Mouse (Mus musculus): ENCODE results near the gene 1700016H13Rik. TPM values are rescaled to one million over a fixed set of nuclear protein-coding genes. Genes with fewer than 3 reads are reported as not detected.

Gene 1700016H13Rik
- polyA plus RNA-seq, 1 experiment from 2014 or later, result 0.34 TPM

GRCm38 (mm10) chr5:103620301-103620973 lies 35.4 kb downstream of the 1700016H13Rik start:
- H3K27ac ChIP-seq (ENCODE audit: low read length), result no peak overlapping the region
- no peaks in the 10 kb centered on the region for H3K9me3 ChIP-seq (ENCODE audit: control insufficient read depth, low read length)
- no peaks in the 10 kb centered on the region for H3K36me3 ChIP-seq (ENCODE audit: control insufficient read depth, insufficient read depth)
- WGBS, result 76% methylated on average over 12 of the region's 12 CpGs
- ATAC-seq, result no peak
- H3K9ac ChIP-seq (replicated peaks; ENCODE audit: low read depth, low read length), result no peak overlapping the region
- no peaks in the 10 kb centered on the region for H3K4me1 ChIP-seq (replicated peaks; ENCODE audit: control insufficient read depth, insufficient read depth, low read length)
- no peak overlapping the region for H3K4me2 ChIP-seq (ENCODE audit: low read length)
- no peak overlapping the region for H3K4me3 ChIP-seq (replicated peaks; ENCODE audit: low read length)
- no peaks in the 10 kb centered on the region for H3K27me3 ChIP-seq (replicated peaks; ENCODE audit: control insufficient read depth, insufficient read depth, low read length)

GRCm38 (mm10) chr5:103617191-103617590 lies 38.6 kb downstream of the 1700016H13Rik start:
- Histone ChIP-seq H3K9ac (replicated peaks; ENCODE audit: low read depth, low read length) (no peak overlapping the region), H3K27me3 (replicated peaks; ENCODE audit: control insufficient read depth, insufficient read depth, low read length) (no peaks in the 10 kb centered on the region), H3K4me3 (replicated peaks; ENCODE audit: low read length) (no peak overlapping the region), H3K4me1 (replicated peaks; ENCODE audit: control insufficient read depth, insufficient read depth, low read length) (no peaks in the 10 kb centered on the region), H3K36me3 (ENCODE audit: control insufficient read depth, insufficient read depth) (no peaks in the 10 kb centered on the region), H3K9me3 (ENCODE audit: control insufficient read depth, low read length) (no peaks in the 10 kb centered on the region), H3K27ac (ENCODE audit: low read length) (no peak overlapping the region), H3K4me2 (ENCODE audit: low read length) (no peak overlapping the region)
- ATAC-seq, result no peak
- WGBS, result 59% methylated on average over 9 of the region's 9 CpGs

- Histone ChIP-seq H3K27ac (ENCODE audit: low read length) (no peak overlapping the region), H3K36me3 (ENCODE audit: control insufficient read depth, insufficient read depth) (no peaks in the 10 kb centered on the region), H3K9ac (replicated peaks; ENCODE audit: low read depth, low read length) (no peak overlapping the region), H3K4me3 (replicated peaks; ENCODE audit: low read length) (no peak overlapping the region), H3K4me2 (ENCODE audit: low read length) (no peak overlapping the region), H3K27me3 (replicated peaks; ENCODE audit: control insufficient read depth, insufficient read depth, low read length) (no peaks in the 10 kb centered on the region), H3K9me3 (ENCODE audit: control insufficient read depth, low read length) (no peaks in the 10 kb centered on the region), H3K4me1 (replicated peaks; ENCODE audit: control insufficient read depth, insufficient read depth, low read length) (no peaks in the 10 kb centered on the region)
- no peak for ATAC-seq
- WGBS, result 95% methylated on average over 7 of the region's 7 CpGs
These were observed 41.5 kb downstream of the 1700016H13Rik start for GRCm38 (mm10) chr5:103614356-103614755.

GRCm38 (mm10) chr5:103612316-103612715 lies 43.5 kb downstream of the 1700016H13Rik start:
- WGBS, result 90% methylated on average over 7 of the region's 7 CpGs
- Histone ChIP-seq H3K4me2 (ENCODE audit: low read length) (no peak overlapping the region), H3K4me3 (replicated peaks; ENCODE audit: low read length) (no peak overlapping the region), H3K27me3 (replicated peaks; ENCODE audit: control insufficient read depth, insufficient read depth, low read length) (no peaks in the 10 kb centered on the region), H3K9me3 (ENCODE audit: control insufficient read depth, low read length) (no peaks in the 10 kb centered on the region), H3K27ac (ENCODE audit: low read length) (no peak overlapping the region), H3K36me3 (ENCODE audit: control insufficient read depth, insufficient read depth) (no peaks in the 10 kb centered on the region), H3K4me1 (replicated peaks; ENCODE audit: control insufficient read depth, insufficient read depth, low read length) (no peaks in the 10 kb centered on the region), H3K9ac (replicated peaks; ENCODE audit: low read depth, low read length) (no peak overlapping the region)
- no peak for ATAC-seq

GRCm38 (mm10) chr5:103610856-103611472 lies 44.8 kb downstream of the 1700016H13Rik start:
- no peaks in the 10 kb centered on the region for H3K9me3 ChIP-seq (ENCODE audit: control insufficient read depth, low read length)
- no peak for ATAC-seq
- H3K27ac ChIP-seq (ENCODE audit: low read length), result no peak overlapping the region
- H3K4me3 ChIP-seq (replicated peaks; ENCODE audit: low read length), result no peak overlapping the region
- H3K4me1 ChIP-seq (replicated peaks; ENCODE audit: control insufficient read depth, insufficient read depth, low read length), result no peaks in the 10 kb centered on the region
- H3K27me3 ChIP-seq (replicated peaks; ENCODE audit: control insufficient read depth, insufficient read depth, low read length), result no peaks in the 10 kb centered on the region
- H3K4me2 ChIP-seq (ENCODE audit: low read length), result no peak overlapping the region
- H3K36me3 ChIP-seq (ENCODE audit: control insufficient read depth, insufficient read depth), result no peaks in the 10 kb centered on the region
- WGBS, result 87% methylated on average over 10 of the region's 10 CpGs
- H3K9ac ChIP-seq (replicated peaks; ENCODE audit: low read depth, low read length), result no peak overlapping the region

GRCm38 (mm10) chr5:103610148-103610547 lies 45.7 kb downstream of the 1700016H13Rik start:
- H3K27ac ChIP-seq (ENCODE audit: low read length), result no peak overlapping the region
- H3K9ac ChIP-seq (replicated peaks; ENCODE audit: low read depth, low read length), result no peak overlapping the region
- no peaks in the 10 kb centered on the region for H3K9me3 ChIP-seq (ENCODE audit: control insufficient read depth, low read length)
- 71% methylated on average over 5 of the region's 5 CpGs for WGBS
- no peaks in the 10 kb centered on the region for H3K4me1 ChIP-seq (replicated peaks; ENCODE audit: control insufficient read depth, insufficient read depth, low read length)
- no peak overlapping the region for H3K4me2 ChIP-seq (ENCODE audit: low read length)
- no peak for ATAC-seq
- no peaks in the 10 kb centered on the region for H3K36me3 ChIP-seq (ENCODE audit: control insufficient read depth, insufficient read depth)
- H3K4me3 ChIP-seq (replicated peaks; ENCODE audit: low read length), result no peak overlapping the region
- no peaks in the 10 kb centered on the region for H3K27me3 ChIP-seq (replicated peaks; ENCODE audit: control insufficient read depth, insufficient read depth, low read length)

- Histone ChIP-seq H3K27ac (ENCODE audit: low read length) (no peak overlapping the region), H3K4me2 (ENCODE audit: low read length) (no peak overlapping the region), H3K9ac (replicated peaks; ENCODE audit: low read depth, low read length) (no peak overlapping the region), H3K4me1 (replicated peaks; ENCODE audit: control insufficient read depth, insufficient read depth, low read length) (peaks cover 5% of the 10 kb centered on the region), H3K27me3 (replicated peaks; ENCODE audit: control insufficient read depth, insufficient read depth, low read length) (no peaks in the 10 kb centered on the region), H3K9me3 (ENCODE audit: control insufficient read depth, low read length) (no peaks in the 10 kb centered on the region), H3K36me3 (ENCODE audit: control insufficient read depth, insufficient read depth) (no peaks in the 10 kb centered on the region), H3K4me3 (replicated peaks; ENCODE audit: low read length) (no peak overlapping the region)
- 81% methylated on average over 7 of the region's 7 CpGs for WGBS
- no peak for ATAC-seq
These were observed 50.1 kb downstream of the 1700016H13Rik start for GRCm38 (mm10) chr5:103605707-103606106.

- H3K4me3 ChIP-seq (replicated peaks; ENCODE audit: low read length), result no peak overlapping the region
- WGBS, result 28% methylated on average over 11 of the region's 11 CpGs
- H3K4me1 ChIP-seq (replicated peaks; ENCODE audit: control insufficient read depth, insufficient read depth, low read length), result peaks cover 5% of the 10 kb centered on the region
- H3K27me3 ChIP-seq (replicated peaks; ENCODE audit: control insufficient read depth, insufficient read depth, low read length), result no peaks in the 10 kb centered on the region
- no peak overlapping the region for H3K4me2 ChIP-seq (ENCODE audit: low read length)
- H3K9ac ChIP-seq (replicated peaks; ENCODE audit: low read depth, low read length), result no peak overlapping the region
- ATAC-seq, result no peak
- no peaks in the 10 kb centered on the region for H3K9me3 ChIP-seq (ENCODE audit: control insufficient read depth, low read length)
- H3K36me3 ChIP-seq (ENCODE audit: control insufficient read depth, insufficient read depth), result no peaks in the 10 kb centered on the region
- no peak overlapping the region for H3K27ac ChIP-seq (ENCODE audit: low read length)
These were observed 52.5 kb downstream of the 1700016H13Rik start for GRCm38 (mm10) chr5:103603115-103603893.

GRCm38 (mm10) chr5:103598881-103599280 lies 56.9 kb downstream of the 1700016H13Rik start:
- Histone ChIP-seq H3K4me2 (ENCODE audit: low read length) (no peak overlapping the region), H3K27ac (ENCODE audit: low read length) (no peak overlapping the region), H3K4me1 (replicated peaks; ENCODE audit: control insufficient read depth, insufficient read depth, low read length) (peaks cover 21% of the 10 kb centered on the region), H3K9ac (replicated peaks; ENCODE audit: low read depth, low read length) (no peak overlapping the region), H3K27me3 (replicated peaks; ENCODE audit: control insufficient read depth, insufficient read depth, low read length) (no peaks in the 10 kb centered on the region), H3K4me3 (replicated peaks; ENCODE audit: low read length) (no peak overlapping the region), H3K9me3 (ENCODE audit: control insufficient read depth, low read length) (no peaks in the 10 kb centered on the region), H3K36me3 (ENCODE audit: control insufficient read depth, insufficient read depth) (no peaks in the 10 kb centered on the region)
- WGBS, result 83% methylated on average over 5 of the region's 5 CpGs
- no peak for ATAC-seq
